Mouse (Mus musculus) heart, embryonic 14.5 days (tissue): ENCODE results near the gene Pygo2. TPM values are rescaled to one million over a fixed set of nuclear protein-coding genes. Genes with fewer than 3 reads are reported as not detected.

Source experiments
- ATAC-seq: fragments of 200-750 bp; cut with Nextera tagmentation; 2 replicates; pipeline ENCODE4 v1.8.0; 2017; ENCODE audit warnings: low read depth, moderate TSS enrichment; ENCODE audit not compliant: insufficient number of reproducible peaks, insufficient read depth, low FRiP score
- H3K27ac ChIP-seq, 2 experiments: fragments of 200-500 bp in 1 of 2; fragments of 300-500 bp in 1 of 2; sonication (generic) in 1 of 2; replicated peaks in 1 of 2; 2 replicates each; pipeline ENCODE4 v1.5.1; 2012 to 2014; ENCODE audit warnings: low read depth in 2 of 2, low read length in 2 of 2, control low read depth in 1 of 2, mild to moderate bottlenecking in 1 of 2, mixed read lengths in 1 of 2; ENCODE audit not compliant: control insufficient read depth in 1 of 2, insufficient read depth in 1 of 2
- H3K27me3 ChIP-seq: fragments of 300-500 bp; sonication (generic); 2 replicates; pipeline ENCODE4 v1.6.1; 2014; ENCODE audit warnings: mild to moderate bottlenecking, low read length, control low read depth; ENCODE audit not compliant: control insufficient read depth, insufficient read depth
- H3K36me3 ChIP-seq: fragments of 300-500 bp; sonication (generic); 2 replicates; pipeline ENCODE4 v1.6.1; 2014; ENCODE audit warnings: mild to moderate bottlenecking, control low read depth, low read length, mixed read lengths; ENCODE audit not compliant: control insufficient read depth, insufficient read depth
- H3K4me1 ChIP-seq, 2 experiments: fragments of 200-500 bp in 1 of 2; fragments of 300-500 bp in 1 of 2; sonication (generic) in 1 of 2; 2 replicates each; pipeline ENCODE4 v1.6.1; 2012 to 2014; ENCODE audit warnings: low read length in 2 of 2, control low read depth in 1 of 2, mixed read lengths in 1 of 2; ENCODE audit not compliant: control insufficient read depth in 2 of 2, insufficient read depth in 2 of 2
- H3K4me2 ChIP-seq: fragments of 300-500 bp; sonication (generic); 2 replicates; pipeline ENCODE4 v1.6.1; 2014; ENCODE audit warnings: mild to moderate bottlenecking, low read length
- H3K4me3 ChIP-seq, 2 experiments: fragments of 200-500 bp in 1 of 2; fragments of 300-500 bp in 1 of 2; sonication (generic) in 1 of 2; 2 replicates each; pipeline ENCODE4 v1.5.1; 2012 to 2014; ENCODE audit warnings: low read length in 2 of 2, mild to moderate bottlenecking in 2 of 2, control low read depth in 1 of 2, low read depth in 1 of 2, moderate library complexity in 1 of 2; ENCODE audit not compliant: control insufficient read depth in 1 of 2, insufficient read depth in 1 of 2
- H3K9ac ChIP-seq: fragments of 300-500 bp; sonication (generic); 2 replicates; pipeline ENCODE4 v1.6.1; 2014; ENCODE audit warnings: mild to moderate bottlenecking, low read length
- H3K9me3 ChIP-seq: fragments of 300-500 bp; sonication (generic); 2 replicates; pipeline ENCODE4 v1.6.1; 2016; ENCODE audit warnings: low read length, control low read depth; ENCODE audit not compliant: control insufficient read depth
- WGBS: fragments of 180-500 bp; shearing (Covaris S2); extraction: QIAGEN DNeasy Blood & Tissue Kit; methylation state at CpG from one replicate; pipeline ENCODE4 v1.1.7; 2014; 5-methylcytosine and 5-hydroxymethylcytosine counted together
- polyA plus RNA-seq: library from polyadenylated mRNA; unstranded; fragments of >200 nt; fragmentation: Nextera tagmentation; extraction: Ambion mirVana; gene quantifications from 2 replicates; pipeline ENCODE4 v1.2.1, GENCODE M21; 2014

Pygo2 gene
- polyA plus RNA-seq, 1 experiment from 2014 or later, result 27.8 TPM

DNA sequence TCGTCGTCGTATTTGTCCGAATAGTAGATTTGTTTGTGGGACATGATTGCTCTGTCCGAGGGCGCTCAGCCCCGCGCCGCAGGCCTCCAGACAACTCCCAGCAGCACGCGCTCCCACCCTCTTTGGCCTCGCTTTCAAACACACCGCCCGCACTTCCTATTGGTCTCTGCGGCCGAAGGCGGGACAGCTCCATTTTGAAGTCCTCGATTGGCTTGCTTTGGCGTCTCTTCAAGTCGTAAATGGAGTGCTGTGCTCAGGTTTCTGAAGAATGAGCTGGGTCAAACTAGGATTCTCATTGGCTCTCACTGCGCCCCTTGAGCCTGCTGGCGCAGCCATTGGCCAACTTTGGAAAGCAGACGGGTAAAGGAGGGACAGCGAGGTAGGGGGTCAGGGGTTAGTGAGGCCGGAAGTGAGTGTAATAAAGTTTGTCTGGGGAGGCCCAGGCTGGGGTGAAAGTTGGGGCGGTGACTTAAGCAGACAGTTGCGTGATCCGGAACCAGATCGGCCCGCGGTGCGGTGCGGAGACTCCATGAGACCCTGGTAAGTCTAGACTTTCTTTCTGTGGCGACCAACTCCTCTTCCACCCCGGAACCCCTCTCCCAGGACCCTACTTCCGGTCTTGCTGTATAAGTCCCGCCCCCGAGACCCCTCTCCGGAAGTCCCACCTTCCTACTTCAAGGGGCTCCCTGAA is 11.7 kb upstream of the Pygo2 start, which contains the start of the genes Cks1b and Shc1:
Gene Cks1b, minus strand, starts transcription at position 214 of the 691 bp plus-strand sequence.
Gene Shc1, plus strand, starts transcription at position 274 of the 691 bp plus-strand sequence.
- Histone ChIP-seq H3K27ac (peak within 1 kb of the TSS; percentile 91 to 99), H3K4me3 (peak within 1 kb of the TSS; percentile 59 to 75), H3K9me3 (no peaks in the 10 kb centered on the region), H3K27me3 (no peaks in the 10 kb centered on the region), H3K4me1 (peaks cover 14 to 41% of the 10 kb centered on the region in 2 experiments), H3K9ac (peak within 1 kb of the TSS; percentile 84), H3K4me2 (peak within 1 kb of the TSS; percentile 87), H3K36me3 (peaks cover 33% of the 10 kb centered on the region)
- WGBS, result under 1% methylated on average over 39 of the region's 39 CpGs
- peak; percentile 89 for ATAC-seq

DNA sequence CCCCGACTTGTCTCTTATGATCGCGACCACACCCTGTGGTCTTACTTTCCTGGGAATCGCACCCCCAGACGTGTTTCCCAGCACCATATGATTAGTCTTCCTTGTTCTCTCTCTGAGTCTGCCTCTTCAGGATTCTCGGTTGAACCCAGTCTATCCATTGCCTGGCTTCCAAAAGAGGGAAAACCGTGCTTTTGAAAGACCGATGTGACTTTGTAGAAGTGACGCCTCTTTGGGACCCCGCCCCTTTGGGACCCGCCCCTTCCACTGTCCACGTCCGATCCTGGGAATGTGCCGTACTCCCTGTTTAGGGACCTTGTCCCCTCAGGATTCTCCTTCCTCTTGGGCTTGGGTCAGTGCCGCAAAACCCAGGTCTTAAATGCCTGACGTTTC is 11.2 kb upstream of the Pygo2 start:
- no peak for ATAC-seq
- peaks cover 36% of the 10 kb centered on the region for H3K36me3 ChIP-seq
- no peaks in the 10 kb centered on the region for H3K27me3 ChIP-seq
- H3K4me3 ChIP-seq, result peak overlapping the region; percentile 59 to 75
- 0% methylated on average over 16 of the region's 16 CpGs for WGBS
- H3K9ac ChIP-seq, result peak overlapping the region; percentile 84
- no peaks in the 10 kb centered on the region for H3K9me3 ChIP-seq
- H3K4me1 ChIP-seq, result peaks cover 14 to 41% of the 10 kb centered on the region in 2 experiments
- H3K4me2 ChIP-seq, result peak overlapping the region; percentile 87
- peak overlapping the region; percentile 91 to 99 for H3K27ac ChIP-seq

DNA sequence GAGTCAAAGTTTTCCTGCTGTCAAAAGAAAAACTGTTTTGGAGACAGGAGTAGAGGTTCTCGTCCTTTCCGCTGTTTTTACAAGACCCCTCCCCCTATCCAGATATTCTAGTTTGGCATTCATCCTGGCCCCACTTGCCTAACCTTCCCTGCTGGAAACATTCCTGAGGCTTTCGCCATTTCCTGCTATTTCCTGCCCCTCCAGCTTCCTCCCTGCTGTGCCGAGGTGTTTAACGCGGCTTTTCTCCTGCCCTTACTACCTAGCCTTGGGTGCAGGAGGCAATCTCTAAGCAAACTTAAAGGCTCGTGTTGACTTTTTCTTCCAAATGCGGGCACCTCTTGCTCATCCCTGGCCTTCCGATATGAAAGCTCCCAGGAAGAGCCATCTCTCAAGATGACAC is 10.4 kb upstream of the Pygo2 start:
- Histone ChIP-seq H3K4me2 (peak overlapping the region; percentile 87), H3K4me3 (peak overlapping the region; percentile 59 to 75), H3K36me3 (peaks cover 36% of the 10 kb centered on the region), H3K27ac (peak overlapping the region; percentile 91 to 99), H3K27me3 (no peaks in the 10 kb centered on the region), H3K4me1 (peaks cover 14 to 41% of the 10 kb centered on the region in 2 experiments), H3K9me3 (no peaks in the 10 kb centered on the region), H3K9ac (peak overlapping the region; percentile 84)
- 0% methylated on average over 9 of the region's 9 CpGs for WGBS
- ATAC-seq, result no peak

DNA sequence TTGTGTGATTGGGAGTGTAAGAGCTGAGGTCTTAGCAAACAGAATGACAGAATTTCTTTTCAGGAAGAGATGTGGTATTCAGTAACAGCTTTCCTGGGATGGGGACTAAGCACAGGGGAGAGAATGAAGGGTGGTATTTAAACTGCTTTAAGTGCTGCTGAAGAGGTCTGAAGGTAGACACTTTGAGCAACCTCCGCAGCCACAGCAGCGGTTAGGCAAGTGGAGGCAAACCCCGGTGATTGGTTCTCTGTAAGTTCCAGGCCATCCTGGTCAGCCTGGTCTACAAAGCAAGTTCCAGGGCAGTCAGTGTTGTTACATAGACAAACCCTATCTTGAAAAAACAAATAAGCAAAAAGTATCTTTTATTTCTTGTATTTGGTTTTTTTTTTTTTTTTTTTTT is 10.0 kb upstream of the Pygo2 start:
- H3K36me3 ChIP-seq, result peaks cover 36% of the 10 kb centered on the region
- H3K27me3 ChIP-seq, result no peaks in the 10 kb centered on the region
- no peak for ATAC-seq
- H3K4me3 ChIP-seq, result peak overlapping the region; percentile 59 to 75
- WGBS, result 8% methylated on average over 3 of the region's 3 CpGs
- peak overlapping the region; percentile 87 for H3K4me2 ChIP-seq
- peak overlapping the region; percentile 91 to 99 for H3K27ac ChIP-seq
- H3K9me3 ChIP-seq, result no peaks in the 10 kb centered on the region
- H3K9ac ChIP-seq, result peak overlapping the region; percentile 84
- H3K4me1 ChIP-seq, result peaks cover 14 to 41% of the 10 kb centered on the region in 2 experiments

DNA sequence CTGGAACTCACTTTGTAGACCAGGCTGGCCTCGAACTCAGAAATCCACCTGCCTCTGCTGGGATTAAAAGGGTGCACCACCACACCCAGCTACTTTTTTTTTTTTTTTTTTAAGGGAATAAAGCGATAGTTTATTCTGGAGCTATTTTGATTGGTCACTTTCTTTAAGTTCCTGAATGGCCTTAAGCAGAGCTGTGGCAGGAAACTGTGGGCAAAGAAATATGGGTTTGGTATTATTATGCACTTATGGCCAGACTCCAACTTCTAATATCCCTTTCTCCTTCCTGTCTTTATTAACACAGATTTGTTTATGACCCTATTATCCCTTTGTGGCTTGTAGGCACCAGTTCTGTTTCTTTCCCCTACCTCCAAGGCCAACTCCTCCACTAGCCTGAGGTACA is 9.6 kb upstream of the Pygo2 start:
- WGBS, result 40% methylated on average over 2 of the region's 2 CpGs
- peak overlapping the region; percentile 44 for H3K9ac ChIP-seq
- peak overlapping the region; percentile 87 for H3K4me2 ChIP-seq
- no peak for ATAC-seq
- peaks cover 36% of the 10 kb centered on the region for H3K36me3 ChIP-seq
- H3K9me3 ChIP-seq, result no peaks in the 10 kb centered on the region
- peak overlapping the region; percentile 82 to 99 for H3K27ac ChIP-seq
- peak overlapping the region in 1 of 2 experiments; percentile 75; a peak in 2 of 4 replicates for H3K4me3 ChIP-seq
- no peaks in the 10 kb centered on the region for H3K27me3 ChIP-seq
- peaks cover 14 to 41% of the 10 kb centered on the region in 2 experiments for H3K4me1 ChIP-seq

DNA sequence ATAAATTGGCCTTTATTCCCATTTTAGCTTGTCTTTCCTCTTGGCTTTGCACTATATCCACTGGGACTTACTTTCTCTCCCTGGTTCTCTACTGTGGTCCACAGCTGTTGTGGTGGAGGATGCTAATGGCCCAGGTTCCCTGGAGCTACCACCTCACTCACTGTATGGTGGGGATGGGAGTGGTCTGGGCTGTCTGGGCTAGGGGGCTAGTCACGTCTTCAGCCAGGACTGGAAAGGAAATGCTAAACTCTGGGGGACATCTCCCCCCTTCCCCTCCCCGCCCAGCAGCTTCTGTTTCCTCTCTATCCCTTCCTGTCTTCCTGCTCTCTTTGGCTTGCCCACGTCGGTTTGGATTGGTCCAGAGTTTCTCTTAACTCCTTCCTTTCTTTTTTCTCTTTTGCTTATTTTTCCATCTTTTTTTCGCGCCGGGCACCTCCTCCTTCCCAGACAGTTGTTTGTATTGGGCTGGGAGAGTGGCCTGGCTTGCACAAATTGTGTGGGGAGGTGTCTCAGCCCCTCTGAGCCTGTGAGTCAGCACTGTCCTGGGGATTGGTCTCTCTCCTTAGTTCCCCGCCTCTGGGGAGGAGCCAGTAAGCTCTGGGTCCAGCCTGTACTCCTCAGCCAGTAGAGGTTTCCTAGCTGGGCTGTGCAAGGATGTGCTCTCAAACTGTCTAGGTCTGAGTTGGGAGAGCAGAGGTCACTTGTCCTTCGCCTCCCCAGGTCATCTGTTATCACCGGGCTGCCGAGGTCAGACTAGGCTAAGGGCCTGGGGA is 8.8 kb upstream of the Pygo2 start:
- WGBS, result 2% methylated on average over 11 of the region's 11 CpGs
- Histone ChIP-seq H3K4me3 (peak overlapping the region; percentile 56 to 75), H3K4me1 (peaks cover 14 to 41% of the 10 kb centered on the region in 2 experiments), H3K36me3 (peaks cover 36% of the 10 kb centered on the region), H3K9me3 (no peaks in the 10 kb centered on the region), H3K9ac (peak overlapping the region; percentile 77), H3K27ac (peak overlapping the region; percentile 82 to 99), H3K4me2 (peak overlapping the region; percentile 87), H3K27me3 (no peaks in the 10 kb centered on the region)
- peak; percentile 78 for ATAC-seq

DNA sequence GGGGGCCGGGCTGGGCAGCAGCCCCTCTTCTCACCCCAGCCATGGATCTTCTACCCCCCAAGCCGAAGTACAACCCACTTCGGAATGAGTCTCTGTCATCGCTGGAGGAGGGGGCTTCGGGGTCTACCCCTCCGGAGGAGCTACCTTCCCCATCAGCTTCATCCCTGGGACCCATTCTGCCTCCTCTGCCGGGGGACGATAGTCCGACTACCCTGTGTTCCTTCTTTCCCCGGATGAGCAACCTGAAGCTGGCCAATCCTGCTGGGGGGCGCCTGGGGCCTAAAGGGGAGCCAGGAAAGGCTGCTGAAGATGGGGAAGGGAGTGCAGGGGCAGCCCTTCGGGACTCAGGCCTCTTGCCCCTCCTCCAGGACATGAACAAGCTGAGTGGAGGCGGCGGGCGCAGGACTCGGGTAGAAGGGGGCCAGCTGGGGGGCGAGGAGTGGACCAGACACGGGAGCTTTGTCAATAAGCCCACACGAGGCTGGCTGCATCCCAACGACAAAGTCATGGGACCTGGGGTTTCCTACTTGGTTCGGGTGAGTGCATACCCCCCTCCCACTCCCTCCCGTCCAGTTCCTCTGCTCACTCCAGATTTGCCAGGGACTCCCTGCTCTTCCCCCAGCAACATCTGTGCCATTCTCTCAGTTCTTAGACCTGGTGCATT is 8.1 kb upstream of the Pygo2 start:
- peak overlapping the region; percentile 87 for H3K4me2 ChIP-seq
- no peaks in the 10 kb centered on the region for H3K9me3 ChIP-seq
- H3K36me3 ChIP-seq, result peaks cover 37% of the 10 kb centered on the region
- ATAC-seq, result no peak
- H3K27ac ChIP-seq, result peak overlapping the region; percentile 64 to 99
- peaks cover 14 to 35% of the 10 kb centered on the region in 2 experiments for H3K4me1 ChIP-seq
- 6% methylated on average over 22 of the region's 22 CpGs for WGBS
- no peaks in the 10 kb centered on the region for H3K27me3 ChIP-seq
- peak overlapping the region; percentile 77 for H3K9ac ChIP-seq
- peak overlapping the region; percentile 56 to 75 for H3K4me3 ChIP-seq
